Mouse (Mus musculus) fibroblast of lung, adult 2 months (primary cell): ENCODE results near the gene Tmem248.

Source experiments
- DNase-seq: peaks from one replicate; pipeline ENCODE4 v3.0.0-alpha.2; 2011; ENCODE audit warnings: low read depth

Tmem248 gene

GRCm38 (mm10) chr5:130257303-130257702 is 40.4 kb downstream of the Tmem248 start:
- DNase-seq, result no peak

- DNase-seq, result no peak
Measured at GRCm38 (mm10) chr5:130263454-130263853, 46.6 kb downstream of the Tmem248 start.

GRCm38 (mm10) chr5:130264433-130265005 is 47.6 kb downstream of the Tmem248 start:
- no peak for DNase-seq

- no peak for DNase-seq
Measured at GRCm38 (mm10) chr5:130266651-130267050, 49.8 kb downstream of the Tmem248 start.

GRCm38 (mm10) chr5:130267316-130267715 is 50.4 kb downstream of the Tmem248 start:
- DNase-seq, result peak; percentile 63

- DNase-seq, result no peak
Measured at GRCm38 (mm10) chr5:130268976-130269375, 52.1 kb downstream of the Tmem248 start.

- DNase-seq, result no peak
Measured at GRCm38 (mm10) chr5:130272344-130272743, 55.5 kb downstream of the Tmem248 start.

- DNase-seq, result no peak
Measured at GRCm38 (mm10) chr5:130273046-130273445, 56.2 kb downstream of the Tmem248 start.

- DNase-seq, result no peak
Measured at GRCm38 (mm10) chr5:130275509-130275908, 58.6 kb downstream of the Tmem248 start.

- no peak for DNase-seq
Measured at GRCm38 (mm10) chr5:130278011-130278472, 61.2 kb downstream of the Tmem248 start.

- no peak for DNase-seq
Measured at GRCm38 (mm10) chr5:130283079-130283732, 66.3 kb downstream of the Tmem248 start.

- no peak for DNase-seq
Measured at GRCm38 (mm10) chr5:130288106-130288505, 71.2 kb downstream of the Tmem248 start.

- no peak for DNase-seq
Measured at GRCm38 (mm10) chr5:130290242-130290641, 73.4 kb downstream of the Tmem248 start.

GRCm38 (mm10) chr5:130290775-130291174 is 73.9 kb downstream of the Tmem248 start:
- no peak for DNase-seq

- DNase-seq, result no peak
Measured at GRCm38 (mm10) chr5:130292976-130293375, 76.1 kb downstream of the Tmem248 start.
